Mouse (Mus musculus): ENCODE measurements around the gene Gm10718. TPM values are rescaled to one million over a fixed set of nuclear protein-coding genes. Genes with fewer than 3 reads are reported as not detected.

Gene Gm10718
- 0.36 TPM in 1 of 2 replicates, not detected in the other for polyA plus RNA-seq (2015; fragmentation: Nextera tagmentation; extraction: Ambion mirVana)

DNA sequence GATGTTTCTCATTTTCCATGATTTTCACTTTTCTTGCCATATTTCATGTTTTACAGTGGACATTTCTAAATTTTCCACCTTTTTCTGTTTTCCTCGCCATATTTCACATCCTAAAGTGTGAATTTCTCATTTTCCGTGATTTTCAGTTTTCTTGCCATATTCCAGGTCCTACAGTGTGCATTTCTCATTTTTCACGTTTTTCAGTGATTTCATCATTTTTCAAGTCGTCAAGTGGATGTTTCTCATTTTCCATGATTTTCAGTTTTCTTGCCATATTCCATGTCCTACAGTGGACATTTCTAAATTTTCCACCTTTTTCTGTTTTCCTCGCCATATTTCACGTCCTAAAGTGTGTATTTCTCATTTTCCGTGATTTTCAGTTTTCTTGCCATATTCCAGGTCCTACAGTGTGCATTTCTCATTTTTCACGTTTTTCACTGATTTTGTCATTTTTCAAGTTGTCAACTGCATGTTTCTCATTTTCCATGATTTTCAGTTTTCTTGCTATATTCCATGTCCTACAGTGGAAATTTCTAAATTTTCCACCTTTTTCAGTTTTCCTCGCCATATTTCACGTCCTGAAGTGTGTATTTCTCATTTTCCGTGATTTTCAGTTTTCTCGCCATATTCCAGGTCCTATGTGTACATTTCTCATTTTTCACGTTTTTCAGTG, at the start of gene Gm10718:
Gene Gm10718 (plus strand): TSS at position 236 of the 673 bp plus-strand sequence.

DNA sequence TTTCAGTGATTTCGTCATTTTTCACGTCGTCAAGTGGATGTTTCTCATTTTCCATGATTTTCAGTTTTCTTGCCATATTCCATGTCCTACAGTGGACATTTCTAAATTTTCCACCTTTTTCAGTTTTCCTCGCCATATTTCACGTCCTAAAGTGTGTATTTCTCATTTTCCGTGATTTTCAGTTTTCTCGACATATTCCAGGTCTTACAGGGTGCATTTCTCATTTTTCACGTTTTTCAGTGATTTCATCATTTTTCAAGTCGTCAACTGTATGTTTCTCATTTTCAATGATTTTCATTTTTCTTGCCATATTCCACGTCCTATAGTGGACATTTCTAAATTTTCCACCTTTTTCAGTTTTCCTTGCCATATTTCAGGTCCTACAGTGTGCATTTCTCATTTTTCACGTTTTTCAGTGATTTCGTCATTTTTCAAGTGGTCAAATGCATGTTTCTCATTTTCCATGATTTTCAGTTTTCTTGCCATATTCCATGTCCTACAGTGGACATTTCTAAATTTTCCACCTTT, 22.8 kb upstream of the Gm10718 start, which contains the start of gene Gm10722:
Gene Gm10722 (plus strand): TSS at position 478 of the 528 bp plus-strand sequence.

DNA sequence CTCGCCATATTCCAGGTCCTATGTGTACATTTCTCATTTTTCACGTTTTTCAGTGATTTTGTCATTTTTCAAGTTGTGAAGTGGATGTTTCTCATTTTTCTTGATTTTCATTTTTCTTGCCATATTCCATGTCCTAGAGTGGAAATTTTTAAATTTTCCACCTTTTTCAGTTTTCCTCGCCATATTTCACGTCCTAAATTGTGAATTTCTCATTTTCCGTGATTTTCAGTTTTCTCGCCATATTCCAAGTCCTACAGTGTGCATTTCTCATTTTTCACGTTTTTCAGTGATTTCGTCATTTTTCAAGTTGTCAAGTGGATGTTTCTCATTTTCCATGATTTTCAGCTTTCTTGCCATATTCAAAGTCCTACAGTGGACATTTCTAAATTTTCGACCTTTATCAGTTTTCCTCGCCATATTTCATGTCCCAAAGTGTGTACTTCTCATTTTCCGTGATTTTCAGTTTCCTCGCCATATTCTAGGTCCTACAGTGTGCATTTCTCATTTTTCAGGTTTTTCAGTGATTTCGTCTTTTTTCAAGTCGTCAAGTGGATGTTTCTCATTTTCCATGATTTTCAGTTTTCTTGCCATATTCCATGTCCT, 20.5 kb upstream of the Gm10718 start, which contains the start of gene Gm11168:
Gene Gm11168 (plus strand): TSS at position 553 of the 603 bp plus-strand sequence.

DNA sequence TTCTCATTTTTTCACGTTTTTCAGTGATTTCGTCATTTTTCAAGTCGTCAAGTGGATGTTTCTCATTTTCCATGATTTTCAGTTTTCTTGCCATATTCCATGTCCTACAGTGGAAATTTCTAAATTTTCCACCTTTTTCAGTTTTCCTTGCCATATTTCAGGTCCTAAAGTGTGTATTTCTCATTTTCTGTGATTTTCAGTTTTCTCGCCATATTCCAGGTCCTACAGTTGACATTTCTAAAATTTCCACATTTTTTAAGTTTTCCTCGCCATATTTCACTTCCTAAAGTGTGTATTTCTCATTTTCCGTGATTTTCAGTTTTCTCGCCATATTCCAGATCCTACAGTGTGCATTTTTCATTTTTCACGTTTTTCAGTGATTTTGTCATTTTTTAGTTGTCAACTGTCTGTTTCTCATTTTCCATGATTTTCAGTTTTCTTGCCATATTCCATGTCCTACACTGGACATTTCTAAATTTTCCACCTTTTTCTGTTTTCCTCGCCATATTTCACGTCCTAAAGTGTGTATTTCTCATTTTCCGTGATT, 10.5 kb upstream of the Gm10718 start, which contains the start of gene Gm10721:
Gene Gm10721 (plus strand): TSS at position 408 of the 547 bp plus-strand sequence.

DNA sequence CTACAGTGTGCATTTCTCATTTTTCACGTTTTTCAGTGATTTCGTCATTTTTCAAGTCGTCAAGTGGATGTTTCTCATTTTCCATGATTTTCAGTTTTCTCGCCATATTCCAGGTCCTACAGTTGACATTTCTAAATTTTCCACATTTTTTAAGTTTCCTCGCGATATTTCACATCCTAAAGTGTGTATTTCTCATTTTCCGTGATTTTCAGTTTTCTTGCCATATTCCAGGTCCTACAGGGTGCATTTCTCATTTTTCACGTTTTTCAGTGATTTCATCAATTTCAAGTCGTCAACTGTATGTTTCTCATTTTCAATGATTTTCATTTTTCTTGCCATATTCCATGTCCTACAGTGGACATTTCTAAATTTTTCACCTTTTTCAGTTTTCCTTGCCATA, 8.0 kb upstream of the Gm10718 start, which contains the start of gene Gm10720:
Gene Gm10720 (plus strand): TSS at position 301 of the 400 bp plus-strand sequence.

DNA sequence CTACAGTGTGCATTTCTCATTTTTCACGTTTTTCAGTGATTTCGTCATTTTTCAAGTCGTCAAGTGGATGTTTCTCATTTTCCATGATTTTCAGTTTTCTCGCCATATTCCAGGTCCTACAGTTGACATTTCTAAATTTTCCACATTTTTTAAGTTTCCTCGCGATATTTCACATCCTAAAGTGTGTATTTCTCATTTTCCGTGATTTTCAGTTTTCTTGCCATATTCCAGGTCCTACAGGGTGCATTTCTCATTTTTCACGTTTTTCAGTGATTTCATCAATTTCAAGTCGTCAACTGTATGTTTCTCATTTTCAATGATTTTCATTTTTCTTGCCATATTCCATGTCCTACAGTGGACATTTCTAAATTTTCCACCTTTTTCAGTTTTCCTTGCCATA, 6.2 kb upstream of the Gm10718 start, which contains the start of gene Gm10719:
Gene Gm10719 (plus strand): TSS at position 301 of the 400 bp plus-strand sequence.

DNA sequence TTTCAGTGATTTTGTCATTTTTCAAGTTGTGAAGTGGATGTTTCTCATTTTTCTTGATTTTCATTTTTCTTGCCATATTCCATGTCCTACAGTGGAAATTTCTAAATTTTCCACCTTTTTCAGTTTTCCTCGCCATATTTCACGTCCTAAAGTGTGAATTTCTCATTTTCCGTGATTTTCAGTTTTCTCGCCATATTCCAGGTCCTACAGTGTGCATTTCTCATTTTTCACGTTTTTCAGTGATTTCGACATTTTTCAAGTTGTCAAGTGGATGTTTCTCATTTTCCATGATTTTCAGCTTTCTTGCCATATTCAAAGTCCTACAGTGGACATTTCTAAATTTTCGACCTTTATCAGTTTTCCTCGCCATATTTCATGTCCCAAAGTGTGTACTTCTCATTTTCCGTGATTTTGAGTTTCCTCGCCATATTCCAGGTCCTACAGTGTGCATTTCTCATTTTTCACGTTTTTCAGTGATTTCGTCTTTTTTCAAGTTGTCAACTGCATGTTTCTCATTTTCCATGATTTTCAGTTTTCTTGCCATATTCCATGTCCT, 1.6 kb downstream of the Gm10718 start, which contains the start of gene Gm10717:
Gene Gm10717 (plus strand): TSS at position 506 of the 556 bp plus-strand sequence.

DNA sequence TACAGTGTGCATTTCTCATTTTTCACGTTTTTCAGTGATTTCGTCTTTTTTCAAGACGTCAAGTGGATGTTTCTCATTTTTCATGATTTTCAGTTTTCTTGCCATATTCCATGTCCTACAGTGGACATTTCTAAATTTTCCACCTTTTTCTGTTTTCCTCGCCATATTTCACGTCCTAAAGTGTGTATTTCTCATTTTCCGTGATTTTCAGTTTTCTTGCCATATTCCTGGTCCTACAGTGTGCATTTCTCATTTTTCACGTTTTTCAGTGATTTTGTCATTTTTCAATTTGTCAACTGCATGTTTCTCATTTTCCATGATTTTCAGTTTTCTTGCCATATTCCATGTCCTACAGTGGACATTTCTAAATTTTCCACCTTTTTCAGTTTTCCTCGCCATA, 11.0 kb downstream of the Gm10718 start, which contains the start of gene Gm17535:
Gene Gm17535 (plus strand): TSS at position 301 of the 400 bp plus-strand sequence.

DNA sequence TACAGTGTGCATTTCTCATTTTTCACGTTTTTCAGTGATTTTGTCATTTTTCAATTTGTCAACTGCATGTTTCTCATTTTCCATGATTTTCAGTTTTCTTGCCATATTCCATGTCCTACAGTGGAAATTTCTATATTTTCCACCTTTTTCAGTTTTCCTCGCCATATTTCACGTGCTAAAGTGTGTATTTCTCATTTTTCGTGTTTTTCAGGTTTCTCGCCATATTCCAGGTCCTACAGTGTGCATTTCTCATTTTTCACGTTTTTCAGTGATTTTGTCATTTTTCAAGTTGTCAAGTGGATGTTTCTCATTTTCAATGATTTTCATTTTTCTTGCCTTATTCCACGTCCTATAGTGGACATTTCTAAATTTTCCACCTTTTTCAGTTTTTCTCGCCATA, 13.2 kb downstream of the Gm10718 start, which contains the start of gene Gm10715:
Gene Gm10715 (plus strand): TSS at position 301 of the 400 bp plus-strand sequence.

Small RNA genes lying within 50 kb of the gene (microRNA-seq; reads per million reads assigned to microRNA genes)
- not detected for gene Mir101c

Other genes starting within 250 kb of the Gm10718 start
- gene Gm10722, start 22.6 kb upstream of the Gm10718 start, polyA plus RNA-seq (2015; fragmentation: Nextera tagmentation; extraction: Ambion mirVana): not detected in 2 replicates
- not detected in 2 replicates for gene Gm11168, start 20.2 kb upstream of the Gm10718 start, polyA plus RNA-seq (2015; fragmentation: Nextera tagmentation; extraction: Ambion mirVana)
- not detected in 2 replicates for gene Gm10721, start 10.4 kb upstream of the Gm10718 start, polyA plus RNA-seq (2015; fragmentation: Nextera tagmentation; extraction: Ambion mirVana)
- gene Gm10720, start 7.9 kb upstream of the Gm10718 start, polyA plus RNA-seq (2015; fragmentation: Nextera tagmentation; extraction: Ambion mirVana): not detected in 2 replicates
- gene Gm10719, start 6.1 kb upstream of the Gm10718 start, polyA plus RNA-seq (2015; fragmentation: Nextera tagmentation; extraction: Ambion mirVana): 0.38 TPM in 1 of 2 replicates, not detected in the other
- gene Gm10717, start 1.9 kb downstream of the Gm10718 start, polyA plus RNA-seq (2015; fragmentation: Nextera tagmentation; extraction: Ambion mirVana): 0.41 TPM in 1 of 2 replicates, not detected in the other
- not detected in 2 replicates for gene Gm17535, start 11.1 kb downstream of the Gm10718 start, polyA plus RNA-seq (2015; fragmentation: Nextera tagmentation; extraction: Ambion mirVana)
- not detected in 2 replicates for gene Gm10715, start 13.3 kb downstream of the Gm10718 start, polyA plus RNA-seq (2015; fragmentation: Nextera tagmentation; extraction: Ambion mirVana)

Measured in neural tube, postnatal 0 days (tissue).